Mouse (Mus musculus) spleen, adult 2 months (tissue): Measurements from ENCODE around the gene Aff2. TPM values are rescaled to one million over a fixed set of nuclear protein-coding genes. Genes with fewer than 3 reads are reported as not detected.

Experiments used
- DNase-seq, 2 experiments: peaks; one replicate each; pipeline versions ENCODE4 v3.0.0 to v3.0.0-alpha.2; 2012 to 2021; ENCODE audit warnings: low spot score in 2 of 2, low read depth in 1 of 2
- H3K27ac ChIP-seq: fragments of 200-500 bp; 2 replicates; pipeline ENCODE4 v1.5.1; 2012; ENCODE audit warnings: low read length, inconsistent platforms; ENCODE audit not compliant: insufficient read depth
- H3K27me3 ChIP-seq: fragments of 200-500 bp; 2 replicates; pipeline ENCODE4 v1.6.1; 2012; ENCODE audit warnings: mild to moderate bottlenecking, moderate library complexity, low read length, inconsistent platforms; ENCODE audit not compliant: control insufficient read depth, insufficient read depth
- H3K36me3 ChIP-seq: fragments of 200-500 bp; 2 replicates; pipeline ENCODE4 v1.6.1; 2012; ENCODE audit warnings: mild to moderate bottlenecking, low read length, inconsistent platforms; ENCODE audit not compliant: control insufficient read depth, insufficient read depth
- H3K4me1 ChIP-seq: fragments of 200-500 bp; 2 replicates; pipeline ENCODE4 v1.6.1; 2011; ENCODE audit warnings: inconsistent platforms; ENCODE audit not compliant: control insufficient read depth, insufficient read depth, insufficient read length
- H3K4me3 ChIP-seq: fragments of 200-500 bp; 2 replicates; pipeline ENCODE4 v1.5.1; 2011; ENCODE audit warnings: mild to moderate bottlenecking, inconsistent platforms; ENCODE audit not compliant: insufficient read depth, insufficient read length; ENCODE audit errors: extremely low read depth
- CTCF ChIP-seq: fragments of 200-500 bp; IDR thresholded peaks from 2 replicates; pipeline ENCODE4 v1.5.1; 2011; ENCODE audit warnings: mild to moderate bottlenecking, inconsistent platforms; ENCODE audit not compliant: insufficient read depth, insufficient read length, insufficient replicate concordance; ENCODE audit errors: extremely low read depth
- POLR2A ChIP-seq: fragments of 200-500 bp; IDR thresholded peaks from 2 replicates; pipeline ENCODE4 v1.6.1; 2011; ENCODE audit warnings: low read depth, low read length, inconsistent platforms
- whole genome bisulfite sequencing: fragments of 180-500 bp; shearing (Covaris S2); methylation state at CpG from one replicate; pipeline ENCODE4 v1.1.7; 2018; 5-methylcytosine and 5-hydroxymethylcytosine counted together
- polyA plus RNA-seq: library from polyadenylated mRNA; depleted of rRNA; stranded (reverse); fragments of >200 nt; gene quantifications from 2 replicates; pipeline ENCODE4 v1.2.3, GENCODE M21; 2012

Aff2 gene
- polyA plus RNA-seq, 1 experiment = not detected

- no peaks in the 10 kb centered on the region for H3K27me3 ChIP-seq
- DNase-seq = no peak
- H3K4me1 ChIP-seq = no peaks in the 10 kb centered on the region
- TF ChIP-seq CTCF (no peak), POLR2A (no peak)
- H3K4me3 ChIP-seq = no peak overlapping the region
- H3K27ac ChIP-seq = no peak overlapping the region
- 74% methylated on average over 5 of the region's 5 CpGs for WGBS
- no peaks in the 10 kb centered on the region for H3K36me3 ChIP-seq
Observed at GRCm38 (mm10) chrX:69818188-69818587, 458.1 kb downstream of the Aff2 start.

- Histone ChIP-seq H3K27ac (no peak overlapping the region), H3K4me3 (no peak overlapping the region), H3K27me3 (no peaks in the 10 kb centered on the region), H3K4me1 (no peaks in the 10 kb centered on the region), H3K36me3 (no peaks in the 10 kb centered on the region)
- no peak for DNase-seq
- TF ChIP-seq POLR2A (no peak), CTCF (no peak)
- WGBS = 89% methylated on average over 5 of the region's 5 CpGs
Observed at GRCm38 (mm10) chrX:69867601-69868000, 507.5 kb downstream of the Aff2 start.

- no peak overlapping the region for H3K27ac ChIP-seq
- no peaks in the 10 kb centered on the region for H3K4me1 ChIP-seq
- H3K27me3 ChIP-seq = no peaks in the 10 kb centered on the region
- no peak overlapping the region for H3K4me3 ChIP-seq
- 55% methylated on average over 3 of the region's 3 CpGs for WGBS
- no peak for DNase-seq
- H3K36me3 ChIP-seq = no peaks in the 10 kb centered on the region
- TF ChIP-seq POLR2A = no peak
- no peak for TF ChIP-seq CTCF
Observed at GRCm38 (mm10) chrX:69891713-69892112, 531.6 kb downstream of the Aff2 start.
